Mouse (Mus musculus): Measurements from ENCODE around the gene Spats2.

Spats2 gene

GRCm38 (mm10) chr15:99097840-99098492, 27.8 kb upstream of the Spats2 start:
- no peak for DNase-seq (ENCODE audit: extremely low spot score)

- no peak for DNase-seq (ENCODE audit: extremely low spot score)
Observed at GRCm38 (mm10) chr15:99098493-99098861, 27.2 kb upstream of the Spats2 start.

GRCm38 (mm10) chr15:99099139-99099556, 26.6 kb upstream of the Spats2 start:
- DNase-seq (ENCODE audit: extremely low spot score), result no peak

GRCm38 (mm10) chr15:99099984-99100383, 25.7 kb upstream of the Spats2 start:
- no peak for DNase-seq (ENCODE audit: extremely low spot score)

GRCm38 (mm10) chr15:99105238-99105637, 20.5 kb upstream of the Spats2 start:
- DNase-seq (ENCODE audit: extremely low spot score), result no peak

GRCm38 (mm10) chr15:99107866-99108265, 17.9 kb upstream of the Spats2 start:
- no peak for DNase-seq (ENCODE audit: extremely low spot score)

- no peak for DNase-seq (ENCODE audit: extremely low spot score)
Observed at GRCm38 (mm10) chr15:99111139-99111538, 14.6 kb upstream of the Spats2 start.

- no peak for DNase-seq (ENCODE audit: extremely low spot score)
Observed at GRCm38 (mm10) chr15:99111809-99112208, 13.9 kb upstream of the Spats2 start.

- no peak for DNase-seq (ENCODE audit: extremely low spot score)
Observed at GRCm38 (mm10) chr15:99112843-99113395, 12.8 kb upstream of the Spats2 start.

GRCm38 (mm10) chr15:99113396-99113975, 12.2 kb upstream of the Spats2 start:
- DNase-seq (ENCODE audit: extremely low spot score), result no peak

GRCm38 (mm10) chr15:99114312-99115064, 11.2 kb upstream of the Spats2 start:
- no peak for DNase-seq (ENCODE audit: extremely low spot score)

- no peak for DNase-seq (ENCODE audit: extremely low spot score)
Observed at GRCm38 (mm10) chr15:99115065-99115423, 10.7 kb upstream of the Spats2 start.

GRCm38 (mm10) chr15:99116539-99116938, 9.2 kb upstream of the Spats2 start:
- DNase-seq (ENCODE audit: extremely low spot score), result no peak

- DNase-seq (ENCODE audit: extremely low spot score), result no peak
Observed at GRCm38 (mm10) chr15:99120814-99121213, 4.9 kb upstream of the Spats2 start.

GRCm38 (mm10) chr15:99122642-99123041, 3.1 kb upstream of the Spats2 start:
- no peak for DNase-seq (ENCODE audit: extremely low spot score)

- DNase-seq (ENCODE audit: extremely low spot score), result peak; percentile 93
Observed at GRCm38 (mm10) chr15:99126081-99126815, 532 bp downstream of the Spats2 start.

- no peak for DNase-seq (ENCODE audit: extremely low spot score)
Observed at GRCm38 (mm10) chr15:99126816-99127365, 1.2 kb downstream of the Spats2 start.

- DNase-seq (ENCODE audit: extremely low spot score), result no peak
Observed at GRCm38 (mm10) chr15:99127851-99128522, 2.3 kb downstream of the Spats2 start.

GRCm38 (mm10) chr15:99129441-99129840, 3.7 kb downstream of the Spats2 start:
- DNase-seq (ENCODE audit: extremely low spot score), result no peak

- no peak for DNase-seq (ENCODE audit: extremely low spot score)
Observed at GRCm38 (mm10) chr15:99129956-99130910, 4.5 kb downstream of the Spats2 start.

Measured in embryo, embryonic 9.5 days (tissue).